Mouse (Mus musculus) layer of hippocampus, adult 9-11 months (tissue): ENCODE data around the gene Hist2h3c2.
"Not testable (repeated sequence)": the region's sequence is repeated elsewhere in the genome, so short reads cannot be mapped to it uniquely, and the experiment has no call there.

Source experiments
- DNase-seq: peaks from one replicate; pipeline ENCODE4 v3.0.0; 2022

Gene Hist2h3c2

DNA sequence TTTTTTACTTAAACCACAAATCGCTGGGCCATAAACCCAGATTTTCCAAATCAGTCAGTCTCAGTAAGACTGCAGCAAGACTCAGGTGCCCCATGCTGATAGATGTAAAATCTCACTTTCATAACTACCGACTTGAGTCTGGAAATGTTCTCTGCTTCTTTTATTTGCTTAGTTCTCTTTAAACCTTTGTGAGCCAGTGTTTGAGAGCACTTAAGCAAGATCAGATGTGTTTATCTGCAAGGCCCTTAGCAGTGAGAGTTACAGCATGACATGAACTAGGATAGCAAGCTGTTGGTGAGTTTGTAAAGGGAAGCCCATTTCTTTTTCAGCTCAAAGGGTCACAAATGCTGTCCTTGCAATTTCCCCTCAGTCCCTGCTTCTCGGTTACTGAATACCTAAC, 18.3 kb upstream of the Hist2h3c2 start:
- DNase-seq = no peak

DNA sequence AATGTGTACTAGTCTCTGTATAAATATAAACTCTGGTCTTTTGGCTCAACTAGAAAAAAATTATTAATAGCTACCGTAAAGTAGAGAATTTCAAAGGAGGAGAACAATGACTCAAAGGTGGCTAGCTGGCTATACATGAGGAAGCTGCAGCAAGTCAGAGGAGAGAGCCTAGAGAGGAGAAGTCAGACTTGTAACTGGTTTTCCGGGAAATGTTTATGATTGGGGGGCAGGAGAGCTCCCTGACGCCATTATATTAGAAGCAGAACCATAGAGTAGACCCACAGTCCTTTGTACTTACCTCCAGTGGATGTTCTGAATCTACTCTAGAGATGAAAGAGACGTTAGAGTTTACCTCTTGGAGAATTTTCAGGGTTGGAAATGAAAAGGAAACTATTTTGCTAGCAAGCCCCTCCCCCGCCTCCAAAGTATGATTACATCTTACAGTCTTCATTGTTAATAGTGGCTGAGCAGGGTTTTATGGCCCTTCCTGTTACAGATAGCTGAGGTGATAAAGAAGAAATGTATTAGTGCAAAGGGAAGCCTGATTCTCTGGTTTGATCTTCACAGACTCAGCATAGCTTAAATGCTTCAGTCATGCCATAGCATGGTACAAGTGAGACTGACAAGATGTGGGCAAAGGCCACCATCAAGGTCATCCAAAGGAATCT, 17.1 kb upstream of the Hist2h3c2 start:
- no peak for DNase-seq

GRCm38 (mm10) chr3:96254683-96255355, 15.9 kb upstream of the Hist2h3c2 start:
- DNase-seq = no peak

DNA sequence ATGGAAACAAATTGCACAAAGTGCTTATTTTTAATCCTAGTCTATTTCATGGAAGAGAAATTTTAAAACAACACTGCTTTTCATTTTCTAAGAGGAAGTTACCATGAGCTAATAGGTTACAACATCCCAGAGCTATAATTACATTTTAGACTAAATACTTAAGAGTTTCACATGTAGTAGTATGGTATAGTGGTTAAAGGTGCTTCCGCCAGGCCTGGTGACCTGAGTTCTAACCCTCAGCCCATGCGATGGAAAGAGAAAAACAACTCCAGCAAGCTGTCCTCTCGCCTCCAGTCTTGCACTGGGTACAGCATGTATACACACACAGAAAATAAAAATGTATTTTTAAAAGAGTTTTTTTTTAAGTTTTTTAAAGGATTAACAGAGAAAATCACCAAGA, 12.9 kb upstream of the Hist2h3c2 start:
- DNase-seq = no peak

DNA sequence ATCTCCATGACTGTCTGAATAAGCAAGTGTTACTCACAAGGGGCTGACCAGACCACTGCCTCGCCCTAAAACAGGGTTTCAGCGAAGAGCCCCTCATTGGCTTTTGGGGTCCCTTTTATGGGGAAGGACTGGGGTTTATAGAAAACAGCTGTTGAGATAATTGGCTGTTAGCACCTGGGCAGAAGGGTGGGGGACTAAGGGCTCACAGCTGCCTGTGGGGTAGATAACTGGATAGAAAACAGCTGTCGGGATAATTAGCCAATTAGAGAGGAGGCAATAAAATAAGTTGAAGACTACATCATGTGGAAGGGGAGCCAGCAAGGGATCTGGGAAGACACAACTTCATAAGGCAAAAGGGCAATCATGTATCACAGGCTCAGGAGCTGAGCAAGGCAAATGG, 12.0 kb upstream of the Hist2h3c2 start:
- DNase-seq = no peak

DNA sequence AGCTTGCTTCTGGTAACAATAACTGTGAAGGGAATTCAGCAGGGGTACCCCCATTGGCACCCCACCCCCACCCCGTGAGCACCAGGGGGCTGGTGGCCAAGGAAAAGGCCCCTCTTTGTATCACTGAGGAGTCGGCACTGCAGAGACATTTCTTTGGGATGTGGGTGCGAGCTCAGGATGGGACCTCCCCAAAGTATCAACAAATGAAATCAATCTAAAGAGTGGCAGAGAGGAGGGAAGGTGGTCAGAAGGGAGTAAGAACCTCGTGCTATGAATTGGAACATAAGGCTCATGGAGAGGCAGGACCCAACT, 10.1 kb upstream of the Hist2h3c2 start:
- no peak for DNase-seq

DNA sequence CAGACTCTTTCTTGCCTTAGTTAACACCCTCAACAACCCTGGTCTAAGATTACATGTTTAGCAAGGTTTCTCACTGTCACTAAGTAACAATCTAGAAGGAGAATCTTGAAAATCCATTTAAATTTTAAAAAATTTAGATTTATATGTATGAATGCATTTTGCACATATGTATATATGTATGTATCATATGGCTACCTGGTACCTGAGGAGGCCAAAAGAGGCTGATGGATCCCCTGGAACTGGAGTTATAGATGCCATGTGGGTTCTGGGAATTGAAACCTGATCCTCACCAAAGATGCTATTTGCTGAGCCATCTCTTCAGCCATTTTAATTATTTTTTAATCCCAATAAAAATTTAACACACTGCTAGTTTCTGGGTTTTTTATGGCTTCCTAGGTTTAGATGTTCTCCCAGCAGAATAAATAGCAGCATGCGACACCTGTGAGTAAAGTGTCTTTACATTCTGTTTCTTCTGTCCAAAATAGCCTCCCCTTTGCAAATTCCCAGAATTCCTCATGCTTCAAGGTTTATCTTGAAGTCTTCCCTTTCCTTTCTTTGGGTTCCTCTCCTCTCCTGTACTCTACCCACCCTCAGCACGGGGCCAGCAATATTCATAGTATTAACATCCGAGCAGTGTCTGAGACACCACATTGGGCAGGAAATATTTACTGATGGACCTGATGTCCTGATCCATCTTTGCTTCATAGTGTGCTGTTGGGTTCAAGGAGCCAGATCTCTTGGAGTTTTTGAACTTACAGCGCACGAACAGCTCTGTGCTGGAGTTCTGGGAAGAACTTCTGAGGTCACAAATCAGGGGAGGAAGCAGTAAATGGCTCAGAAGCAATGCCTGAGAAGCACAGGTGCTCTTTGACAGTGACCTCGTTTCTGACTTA, 9.5 kb upstream of the Hist2h3c2 start:
- no peak for DNase-seq

GRCm38 (mm10) chr3:96247356-96248140, 8.6 kb upstream of the Hist2h3c2 start:
- DNase-seq = no peak

GRCm38 (mm10) chr3:96246427-96246856, 7.5 kb upstream of the Hist2h3c2 start, which contains the start of gene Hist2h3c1:
Hist2h3c1 (plus strand) TSS chr3:96246685.
- DNase-seq = not testable (repeated sequence)

DNA sequence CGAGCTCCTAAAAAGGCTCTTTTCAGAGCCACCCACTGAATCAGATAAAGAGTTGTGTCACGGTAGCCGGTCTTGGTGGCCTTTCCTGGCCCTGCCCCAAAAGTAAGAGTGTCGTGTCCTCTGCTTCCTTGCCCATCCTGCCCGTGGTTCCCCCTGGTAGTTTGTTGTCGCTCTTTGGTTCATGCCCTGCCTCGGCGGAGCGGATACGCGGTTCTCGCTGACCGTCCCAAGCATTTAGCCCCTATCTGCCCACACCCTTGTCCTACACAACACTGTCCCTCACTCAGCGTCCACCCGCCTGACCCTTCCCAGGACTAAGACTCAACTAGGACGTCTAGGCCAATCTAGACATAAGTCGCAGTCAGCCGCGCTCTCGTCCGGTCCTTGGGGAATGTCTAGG, 7.1 kb upstream of the Hist2h3c2 start:
- DNase-seq = not testable (repeated sequence)

DNA sequence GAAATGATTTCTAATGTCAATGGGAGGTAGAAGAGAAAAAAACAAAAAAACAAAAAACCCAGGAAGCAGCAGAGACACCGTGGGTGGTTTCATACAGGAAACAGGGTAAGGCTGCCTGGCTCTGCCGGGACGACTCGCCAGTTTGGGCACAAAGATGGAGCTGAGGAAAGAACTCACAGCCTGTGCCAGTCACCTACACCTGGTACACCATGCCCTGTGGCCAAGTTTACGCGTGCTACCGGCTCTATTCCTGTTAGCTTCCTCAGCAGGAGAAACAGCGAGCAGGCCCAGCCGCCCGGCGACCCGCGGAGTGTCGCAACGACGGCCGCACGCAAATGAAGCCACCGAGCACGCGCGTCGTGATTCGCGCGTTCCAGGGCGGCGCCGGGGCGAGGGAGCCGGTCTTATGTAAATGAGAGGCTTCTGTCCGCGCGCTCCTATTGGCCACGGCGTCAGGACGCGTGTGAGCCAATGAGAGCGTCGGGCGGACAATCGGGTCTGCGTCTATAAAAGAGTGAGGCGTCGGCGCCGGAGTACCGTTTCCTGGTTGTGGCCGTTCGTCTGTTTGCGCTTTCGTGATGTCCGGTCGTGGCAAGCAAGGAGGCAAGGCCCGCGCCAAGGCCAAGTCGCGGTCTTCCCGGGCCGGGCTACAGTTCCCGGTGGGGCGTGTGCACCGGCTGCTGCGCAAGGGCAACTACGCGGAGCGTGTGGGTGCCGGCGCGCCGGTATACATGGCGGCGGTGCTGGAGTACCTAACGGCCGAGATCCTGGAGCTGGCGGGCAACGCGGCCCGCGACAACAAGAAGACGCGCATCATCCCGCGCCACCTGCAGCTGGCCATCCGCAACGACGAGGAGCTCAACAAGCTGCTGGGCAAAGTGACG, 6.3 kb upstream of the Hist2h3c2 start, which contains the start of gene Hist2h2aa1:
Gene Hist2h2aa1 (plus strand): TSS at position 495 of the 884 bp plus-strand sequence.
- peak; percentile 92 for DNase-seq

DNA sequence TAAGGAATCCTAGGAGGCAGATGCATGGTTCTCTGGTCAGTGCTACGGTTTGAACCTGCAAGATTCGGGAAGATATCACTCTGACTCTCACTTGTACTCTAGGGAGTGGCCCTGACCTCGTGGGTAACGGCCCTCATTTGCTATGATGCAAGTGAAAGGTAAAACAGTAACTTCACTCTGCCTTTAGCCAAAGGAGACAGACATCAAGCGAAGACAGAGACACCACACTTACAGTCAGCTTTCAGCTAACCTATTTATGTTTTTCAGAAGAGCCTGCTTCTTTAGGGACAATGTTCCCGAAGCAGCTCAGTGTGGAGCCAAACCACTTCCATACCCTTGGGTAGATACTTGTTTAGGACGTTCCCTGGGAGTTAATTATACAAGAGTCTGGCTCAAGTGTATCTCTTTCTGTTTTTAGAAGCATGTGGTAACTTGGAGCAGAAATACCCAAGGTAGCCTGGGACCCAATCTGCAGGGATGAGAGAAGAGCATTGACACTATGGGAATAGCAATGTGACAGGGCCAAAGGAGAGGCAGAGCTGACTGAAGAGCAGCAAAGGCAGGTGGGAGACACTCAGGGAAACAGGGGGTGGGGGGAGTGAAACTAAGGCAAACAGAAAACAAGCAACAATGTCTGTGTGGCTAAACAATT, 5.1 kb upstream of the Hist2h3c2 start:
- DNase-seq = peak; percentile 10

- no peak for DNase-seq
Observed at GRCm38 (mm10) chr3:96240799-96241197, 1.9 kb upstream of the Hist2h3c2 start.

- peak; percentile 94 for DNase-seq
Observed at GRCm38 (mm10) chr3:96239949-96240798, 1.2 kb upstream of the Hist2h3c2 start, which contains the start of gene Hist2h2aa2. Hist2h2aa2 (minus strand) TSS chr3:96240276.

- DNase-seq = no peak
Observed at GRCm38 (mm10) chr3:96237904-96238511, 919 bp downstream of the Hist2h3c2 start.

GRCm38 (mm10) chr3:96237335-96237903, 1.5 kb downstream of the Hist2h3c2 start:
- no peak for DNase-seq

DNA sequence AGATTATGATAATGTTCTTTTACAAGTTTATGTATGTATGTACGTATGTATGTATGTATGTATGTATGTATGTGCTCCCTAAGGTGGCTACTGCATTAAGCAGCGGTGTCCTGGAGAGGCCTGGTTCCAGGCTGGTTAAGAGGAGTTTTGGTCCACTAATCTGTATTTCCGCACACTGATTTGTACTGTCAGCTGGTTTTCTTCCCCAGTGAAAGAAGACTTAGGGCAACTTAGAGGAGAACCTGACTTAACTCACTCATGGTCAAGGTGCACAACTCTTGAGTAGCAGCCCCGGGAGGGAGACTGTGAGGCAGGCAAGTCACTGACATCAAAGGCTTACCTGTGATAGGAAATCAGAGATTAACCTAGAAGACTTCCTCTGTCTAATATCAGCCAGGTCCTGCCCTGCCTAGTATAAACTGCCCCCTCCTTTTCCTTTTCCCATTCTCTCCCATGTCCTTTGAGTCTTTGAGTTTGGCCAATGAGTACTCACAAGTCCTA, 2.0 kb downstream of the Hist2h3c2 start:
- no peak for DNase-seq

DNA sequence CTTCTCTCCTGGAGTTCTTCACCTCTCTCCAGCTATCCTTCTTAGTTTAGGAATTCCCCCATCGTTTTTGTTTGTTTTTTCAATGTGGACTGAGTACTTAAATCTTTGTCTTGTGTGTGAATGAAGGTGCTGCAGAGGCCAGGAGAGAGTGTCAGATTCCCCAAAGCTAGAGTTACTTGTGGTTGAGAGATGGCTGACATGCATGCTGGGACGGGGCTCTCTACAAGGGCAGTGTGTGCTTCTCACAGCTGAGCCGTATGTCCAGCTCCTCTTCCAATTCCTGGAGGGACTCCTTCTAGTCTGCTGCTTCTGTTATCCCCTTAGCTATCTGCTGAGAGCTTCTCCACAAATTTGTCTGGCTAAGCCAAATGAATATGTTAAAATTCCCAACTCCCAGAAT, 3.1 kb downstream of the Hist2h3c2 start:
- DNase-seq = no peak

- no peak for DNase-seq
Observed at GRCm38 (mm10) chr3:96234914-96235313, 4.0 kb downstream of the Hist2h3c2 start.
